Mouse (Mus musculus): ENCODE data around the gene Eif2a. TPM values are rescaled to one million over a fixed set of nuclear protein-coding genes. Genes with fewer than 3 reads are reported as not detected.

Eif2a gene
- total RNA-seq, 1 experiment, result 88.9 TPM

DNA sequence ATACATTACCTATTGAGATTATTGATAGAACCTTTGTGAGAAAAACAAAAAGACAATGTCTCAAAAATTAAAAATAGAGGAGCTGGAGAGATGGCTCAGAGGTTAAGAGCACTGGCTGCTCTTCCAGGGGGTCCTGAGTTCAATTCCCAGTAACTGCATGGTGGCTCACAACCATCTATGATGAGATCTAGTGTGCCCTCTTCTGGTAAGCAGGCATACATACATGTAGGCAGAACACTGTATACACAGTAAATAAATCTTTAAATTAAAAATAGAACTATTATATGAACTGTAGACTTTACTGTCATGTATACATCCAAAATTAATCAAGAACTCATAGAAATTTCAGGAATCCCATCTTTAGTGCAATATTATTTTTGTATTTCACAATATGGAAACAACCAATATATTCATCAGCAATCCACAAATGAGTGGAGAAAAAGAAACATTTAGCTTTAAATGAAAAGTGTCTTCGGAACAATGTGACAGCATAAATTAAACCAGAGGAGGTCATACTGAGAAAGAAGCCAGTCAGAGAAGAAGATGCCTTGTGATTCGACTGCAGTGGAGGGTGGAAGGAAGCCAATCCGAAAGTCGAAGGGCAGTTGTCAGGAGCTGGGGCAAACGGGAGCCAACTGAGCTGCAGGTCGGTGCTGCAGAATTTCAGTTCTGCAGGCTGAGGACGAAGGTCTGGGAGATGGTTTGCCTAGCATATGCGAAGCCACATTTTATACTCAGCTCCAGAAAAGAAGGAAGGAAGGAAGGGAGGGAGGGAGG, 37.4 kb upstream of the Eif2a start:
- Histone ChIP-seq H3K9me3 (ENCODE audit: control insufficient read depth, insufficient read depth, low read depth, low read length) (no peaks in the 10 kb centered on the region), H3K36me3 (ENCODE audit: control insufficient read depth, insufficient read depth, low read length, poor library complexity, severe bottlenecking) (no peaks in the 10 kb centered on the region), H3K27ac (ENCODE audit: insufficient read depth, low read depth, low read length, poor library complexity, severe bottlenecking) (no peak overlapping the region), H3K4me3 (ENCODE audit: insufficient read depth in 1 of 2, low read depth in 1 of 2, low read length in 2 of 2, poor library complexity in 1 of 2, severe bottlenecking in 1 of 2) (no peak overlapping the region), H3K9ac (ENCODE audit: insufficient read depth, low read depth, low read length, poor library complexity, severe bottlenecking) (no peak overlapping the region), H3K4me1 (ENCODE audit: control insufficient read depth in 2 of 2, insufficient read depth in 2 of 2, low read length in 2 of 2, poor library complexity in 1 of 2) (no peaks in the 10 kb centered on the region)
- DNase-seq (ENCODE audit: low read depth, low spot score), result no peak
- TF ChIP-seq ZC3H11A (IDR thresholded peaks at IDR 0.05; ENCODE audit: borderline replicate concordance, low read depth, low read length), result no peak
- no peak for TF ChIP-seq ZNF384 (IDR thresholded peaks at IDR 0.05; ENCODE audit: low read depth, low read length)
- TF ChIP-seq MAFK (IDR thresholded peaks at IDR 0.05; ENCODE audit: insufficient read depth, low read depth, low read length), result no peak
- in situ Hi-C loops (cut with MboI; ENCODE audit: low sequenced_read_pairs in 2 of 2, unreplicated experiment in 2 of 2), result no loop called here

DNA sequence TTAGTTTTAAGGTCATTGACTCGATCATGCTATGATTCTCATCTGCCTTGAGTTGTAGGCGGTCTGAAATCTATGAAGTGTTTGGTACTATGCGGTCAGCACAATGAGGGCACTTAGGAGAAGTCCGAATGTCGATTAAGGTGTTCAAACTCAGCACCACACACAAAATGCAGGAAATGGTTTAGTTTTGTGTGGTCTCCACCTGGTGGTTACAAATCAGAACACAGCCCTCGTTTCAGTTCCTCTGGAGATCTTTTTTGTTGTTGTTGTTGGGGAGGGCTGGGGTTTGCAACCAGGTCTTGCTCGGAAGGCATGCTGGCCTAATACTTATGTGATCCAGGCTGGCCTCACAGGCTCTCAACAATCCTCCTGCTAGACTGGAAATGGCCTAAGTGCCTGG, 34.8 kb upstream of the Eif2a start:
- Histone ChIP-seq H3K9me3 (ENCODE audit: control insufficient read depth, insufficient read depth, low read depth, low read length) (no peaks in the 10 kb centered on the region), H3K27ac (ENCODE audit: insufficient read depth, low read depth, low read length, poor library complexity, severe bottlenecking) (no peak overlapping the region), H3K9ac (ENCODE audit: insufficient read depth, low read depth, low read length, poor library complexity, severe bottlenecking) (no peak overlapping the region), H3K36me3 (ENCODE audit: control insufficient read depth, insufficient read depth, low read length, poor library complexity, severe bottlenecking) (no peaks in the 10 kb centered on the region), H3K4me1 (ENCODE audit: control insufficient read depth in 2 of 2, insufficient read depth in 2 of 2, low read length in 2 of 2, poor library complexity in 1 of 2) (no peaks in the 10 kb centered on the region), H3K4me3 (ENCODE audit: insufficient read depth in 1 of 2, low read depth in 1 of 2, low read length in 2 of 2, poor library complexity in 1 of 2, severe bottlenecking in 1 of 2) (no peak overlapping the region)
- no peak for DNase-seq (ENCODE audit: low read depth, low spot score)
- TF ChIP-seq ZC3H11A (IDR thresholded peaks at IDR 0.05; ENCODE audit: borderline replicate concordance, low read depth, low read length) (no peak), HCFC1 (IDR thresholded peaks at IDR 0.05; ENCODE audit: borderline replicate concordance, insufficient read depth, low read length) (no peak), MAFK (IDR thresholded peaks at IDR 0.05; ENCODE audit: insufficient read depth, low read depth, low read length) (no peak)
- in situ Hi-C loops (cut with MboI; ENCODE audit: low sequenced_read_pairs in 2 of 2, unreplicated experiment in 2 of 2), result no loop called here

DNA sequence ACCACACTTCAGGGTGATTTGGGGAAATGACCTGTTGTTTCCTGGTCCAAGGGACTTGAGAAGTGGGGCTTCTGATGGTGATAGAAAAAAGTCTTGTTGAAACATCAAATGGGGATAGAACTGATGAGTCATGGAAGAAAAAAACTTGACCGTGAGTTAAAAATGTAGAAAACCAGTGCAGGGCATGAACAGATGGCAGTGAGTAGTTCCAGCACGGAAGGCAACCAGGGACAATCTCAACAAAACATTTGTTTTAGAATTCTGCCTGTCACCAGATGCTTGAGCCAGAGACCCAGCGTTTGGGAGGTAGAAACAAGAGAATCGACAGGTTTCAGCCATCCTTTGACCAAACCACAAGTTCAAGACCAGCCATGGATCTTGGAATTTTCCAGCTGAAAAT, 32.0 kb upstream of the Eif2a start:
- H3K9ac ChIP-seq (ENCODE audit: insufficient read depth, low read depth, low read length, poor library complexity, severe bottlenecking), result no peak overlapping the region
- no peak for DNase-seq (ENCODE audit: low read depth, low spot score)
- in situ Hi-C loops (cut with MboI; ENCODE audit: low sequenced_read_pairs in 2 of 2, unreplicated experiment in 2 of 2), result no loop called here
- no peak overlapping the region for H3K4me3 ChIP-seq (ENCODE audit: insufficient read depth in 1 of 2, low read depth in 1 of 2, low read length in 2 of 2, poor library complexity in 1 of 2, severe bottlenecking in 1 of 2)
- TF ChIP-seq ZNF384 (IDR thresholded peaks at IDR 0.05; ENCODE audit: low read depth, low read length) (no peak), HCFC1 (IDR thresholded peaks at IDR 0.05; ENCODE audit: borderline replicate concordance, insufficient read depth, low read length) (no peak), CHD2 (IDR thresholded peaks at IDR 0.05; ENCODE audit: low read depth, low read length) (no peak), ZC3H11A (IDR thresholded peaks at IDR 0.05; ENCODE audit: borderline replicate concordance, low read depth, low read length) (no peak), MAFK (IDR thresholded peaks at IDR 0.05; ENCODE audit: insufficient read depth, low read depth, low read length) (no peak)
- no peaks in the 10 kb centered on the region for H3K4me1 ChIP-seq (ENCODE audit: control insufficient read depth in 2 of 2, insufficient read depth in 2 of 2, low read length in 2 of 2, poor library complexity in 1 of 2)
- no peaks in the 10 kb centered on the region for H3K36me3 ChIP-seq (ENCODE audit: control insufficient read depth, insufficient read depth, low read length, poor library complexity, severe bottlenecking)
- no peaks in the 10 kb centered on the region for H3K9me3 ChIP-seq (ENCODE audit: control insufficient read depth, insufficient read depth, low read depth, low read length)
- no peak overlapping the region for H3K27ac ChIP-seq (ENCODE audit: insufficient read depth, low read depth, low read length, poor library complexity, severe bottlenecking)

DNA sequence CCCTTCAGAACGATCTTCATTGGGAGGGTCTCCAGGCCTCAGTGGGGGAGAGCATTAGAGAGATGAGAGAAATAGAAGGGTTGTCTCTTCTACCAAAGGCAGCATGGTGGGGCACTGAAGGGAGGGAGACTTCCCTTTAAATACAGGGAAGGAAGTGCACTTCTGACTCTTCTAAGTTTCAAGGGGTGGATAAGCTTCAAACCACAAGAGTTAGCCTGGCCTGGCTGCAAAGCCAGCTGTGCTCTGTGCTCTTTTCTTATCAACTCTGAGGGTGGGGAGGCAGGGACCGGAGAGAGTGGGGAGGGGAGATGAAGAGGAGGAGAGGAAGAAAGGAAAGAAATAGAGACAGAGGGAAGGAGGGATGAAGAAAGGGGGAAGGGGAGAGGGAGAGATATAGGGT, 23.7 kb upstream of the Eif2a start:
- in situ Hi-C loops (cut with MboI; ENCODE audit: low sequenced_read_pairs in 2 of 2, unreplicated experiment in 2 of 2), result no loop called here
- TF ChIP-seq ZC3H11A (IDR thresholded peaks at IDR 0.05; ENCODE audit: borderline replicate concordance, low read depth, low read length) (no peak), ZNF384 (IDR thresholded peaks at IDR 0.05; ENCODE audit: low read depth, low read length) (no peak), MAFK (IDR thresholded peaks at IDR 0.05; ENCODE audit: insufficient read depth, low read depth, low read length) (no peak), CHD2 (IDR thresholded peaks at IDR 0.05; ENCODE audit: low read depth, low read length) (no peak), HCFC1 (IDR thresholded peaks at IDR 0.05; ENCODE audit: borderline replicate concordance, insufficient read depth, low read length) (no peak)
- no peak overlapping the region for H3K9ac ChIP-seq (ENCODE audit: insufficient read depth, low read depth, low read length, poor library complexity, severe bottlenecking)
- no peaks in the 10 kb centered on the region for H3K36me3 ChIP-seq (ENCODE audit: control insufficient read depth, insufficient read depth, low read length, poor library complexity, severe bottlenecking)
- no peak overlapping the region for H3K4me3 ChIP-seq (ENCODE audit: insufficient read depth in 1 of 2, low read depth in 1 of 2, low read length in 2 of 2, poor library complexity in 1 of 2, severe bottlenecking in 1 of 2)
- H3K9me3 ChIP-seq (ENCODE audit: control insufficient read depth, insufficient read depth, low read depth, low read length), result no peaks in the 10 kb centered on the region
- H3K4me1 ChIP-seq (ENCODE audit: control insufficient read depth in 2 of 2, insufficient read depth in 2 of 2, low read length in 2 of 2, poor library complexity in 1 of 2), result peaks cover 7 to 9% of the 10 kb centered on the region in 2 experiments
- H3K27ac ChIP-seq (ENCODE audit: insufficient read depth, low read depth, low read length, poor library complexity, severe bottlenecking), result no peak overlapping the region
- DNase-seq (ENCODE audit: low read depth, low spot score), result no peak
